Mouse (Mus musculus) lung, postnatal 0 days (tissue): Measurements from ENCODE around the gene P3h3. TPM values are rescaled to one million over a fixed set of nuclear protein-coding genes. Genes with fewer than 3 reads are reported as not detected.

Experiments
- ATAC-seq: fragments of 200-750 bp; cut with Nextera tagmentation; 2 replicates; pipeline ENCODE4 v1.8.0; 2017; ENCODE audit warnings: moderate library complexity
- DNase-seq: peaks from one replicate; pipeline ENCODE4 v3.0.0-alpha.2; 2016; ENCODE audit warnings: low spot score
- H3K27ac ChIP-seq: fragments of 300-500 bp; sonication (generic); 2 replicates; pipeline ENCODE4 v1.5.1; 2014; ENCODE audit warnings: antibody characterized with exemption, mild to moderate bottlenecking, low read length, mixed read lengths
- H3K27me3 ChIP-seq: fragments of 300-500 bp; sonication (generic); replicated peaks from 2 replicates; pipeline ENCODE4 v1.6.1; 2014; ENCODE audit warnings: low read length, mixed read lengths; ENCODE audit not compliant: insufficient read depth
- H3K36me3 ChIP-seq: fragments of 300-500 bp; sonication (generic); 2 replicates; pipeline ENCODE4 v1.6.1; 2014; ENCODE audit warnings: low read length, mixed read lengths; ENCODE audit not compliant: insufficient read depth
- H3K4me1 ChIP-seq: fragments of 300-500 bp; sonication (generic); 2 replicates; pipeline ENCODE4 v1.6.1; 2014; ENCODE audit warnings: antibody characterized with exemption, low read depth, low read length, mixed read lengths; ENCODE audit not compliant: insufficient read depth
- H3K4me2 ChIP-seq: fragments of 300-500 bp; sonication (generic); replicated peaks from 2 replicates; pipeline ENCODE4 v1.6.1; 2014; ENCODE audit warnings: low read depth, mild to moderate bottlenecking, low read length, moderate library complexity, mixed read lengths
- H3K4me3 ChIP-seq: fragments of 300-500 bp; sonication (generic); 2 replicates; pipeline ENCODE4 v1.5.1; 2014; ENCODE audit warnings: low read depth, low read length
- H3K9ac ChIP-seq: fragments of 300-500 bp; sonication (generic); replicated peaks from 2 replicates; pipeline ENCODE4 v1.6.1; 2014; ENCODE audit warnings: low read depth, mild to moderate bottlenecking
- H3K9me3 ChIP-seq: fragments of 300-500 bp; sonication (generic); 2 replicates; pipeline ENCODE4 v1.6.1; 2016; ENCODE audit warnings: low read length, mixed read lengths
- CTCF ChIP-seq: IDR thresholded peaks from 2 replicates; pipeline ENCODE4 v1.5.1; 2016; ENCODE audit warnings: antibody characterized with exemption, mild to moderate bottlenecking
- EP300 ChIP-seq: IDR thresholded peaks from 2 replicates; pipeline ENCODE4 v1.6.1; 2016; ENCODE audit warnings: antibody characterized with exemption, mild to moderate bottlenecking, control low read depth
- WGBS: fragments of 180-500 bp; shearing (Covaris S2); extraction: QIAGEN DNeasy Blood & Tissue Kit; methylation state at CpG from one replicate; pipeline ENCODE4 v1.1.7; 2014; 5-methylcytosine and 5-hydroxymethylcytosine counted together
- polyA plus RNA-seq: library from polyadenylated mRNA; unstranded; fragments of >200 nt; fragmentation: Nextera tagmentation; extraction: Ambion mirVana; gene quantifications from 2 replicates; pipeline ENCODE4 v1.2.1, GENCODE M21; 2015

The P3h3 gene
- polyA plus RNA-seq, 1 experiment from 2014 or later: 8.4 TPM

DNA sequence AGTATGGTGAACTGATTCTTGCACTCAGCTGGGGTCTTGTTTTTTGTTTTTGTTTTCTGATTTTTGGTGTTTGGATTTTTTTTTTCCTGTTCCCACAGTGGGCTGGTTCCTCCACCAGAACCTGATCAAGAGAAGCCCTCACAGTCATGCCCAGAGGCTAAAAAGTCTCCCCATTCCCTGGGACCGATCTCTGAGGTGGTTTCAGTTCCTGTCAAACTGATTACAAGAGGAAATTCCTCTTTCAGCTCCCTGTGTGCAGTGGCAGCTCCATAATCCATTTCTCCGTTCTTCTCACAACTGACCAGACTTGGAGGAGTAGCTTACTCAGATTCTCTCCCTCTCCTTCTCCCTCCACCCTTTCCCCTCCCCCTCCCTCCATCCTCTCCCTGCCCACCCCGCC lies 16.8 kb upstream of the P3h3 start:
- Histone ChIP-seq H3K4me1 (no peaks in the 10 kb centered on the region), H3K9ac (no peak overlapping the region), H3K4me2 (no peak overlapping the region), H3K27ac (no peak overlapping the region), H3K36me3 (no peaks in the 10 kb centered on the region), H3K4me3 (no peak overlapping the region), H3K27me3 (no peaks in the 10 kb centered on the region), H3K9me3 (no peaks in the 10 kb centered on the region)
- 0 out of 2 replicates have a peak, but pooled peaks have one; percentile 15 for TF ChIP-seq CTCF
- TF ChIP-seq EP300: no peak
- ATAC-seq: no peak
- 28% methylated on average over 2 of the region's 3 CpGs for WGBS
- DNase-seq: no peak

GRCm38 (mm10) chr6:124866560-124866959 lies 9.0 kb upstream of the P3h3 start:
- Histone ChIP-seq H3K4me1 (0 out of 2 replicates have a peak, but pooled peaks cover 3% of the 10 kb centered on the region), H3K27me3 (peaks cover 12% of the 10 kb centered on the region; the same call in 1 of the 2 replicates), H3K9me3 (no peaks in the 10 kb centered on the region), H3K4me2 (no peak overlapping the region), H3K27ac (no peak overlapping the region), H3K9ac (no peak overlapping the region), H3K4me3 (no peak overlapping the region), H3K36me3 (no peaks in the 10 kb centered on the region)
- 48% methylated on average over 6 of the region's 7 CpGs for WGBS
- TF ChIP-seq EP300: no peak
- no peak for DNase-seq
- no peak for ATAC-seq

GRCm38 (mm10) chr6:124865766-124866362 lies 8.3 kb upstream of the P3h3 start:
- 43% methylated on average over 17 of the region's 18 CpGs for WGBS
- no peak for DNase-seq
- TF ChIP-seq EP300 (no peak), CTCF (no peak)
- no peak overlapping the region for H3K27ac ChIP-seq
- H3K9ac ChIP-seq: no peak overlapping the region
- no peaks in the 10 kb centered on the region for H3K36me3 ChIP-seq
- 0 out of 2 replicates have a peak, but pooled peaks cover 3% of the 10 kb centered on the region for H3K4me1 ChIP-seq
- H3K4me3 ChIP-seq: no peak overlapping the region
- ATAC-seq: no peak
- no peaks in the 10 kb centered on the region for H3K9me3 ChIP-seq
- no peak overlapping the region for H3K4me2 ChIP-seq
- peaks cover 12% of the 10 kb centered on the region; the same call in 1 of the 2 replicates for H3K27me3 ChIP-seq

DNA sequence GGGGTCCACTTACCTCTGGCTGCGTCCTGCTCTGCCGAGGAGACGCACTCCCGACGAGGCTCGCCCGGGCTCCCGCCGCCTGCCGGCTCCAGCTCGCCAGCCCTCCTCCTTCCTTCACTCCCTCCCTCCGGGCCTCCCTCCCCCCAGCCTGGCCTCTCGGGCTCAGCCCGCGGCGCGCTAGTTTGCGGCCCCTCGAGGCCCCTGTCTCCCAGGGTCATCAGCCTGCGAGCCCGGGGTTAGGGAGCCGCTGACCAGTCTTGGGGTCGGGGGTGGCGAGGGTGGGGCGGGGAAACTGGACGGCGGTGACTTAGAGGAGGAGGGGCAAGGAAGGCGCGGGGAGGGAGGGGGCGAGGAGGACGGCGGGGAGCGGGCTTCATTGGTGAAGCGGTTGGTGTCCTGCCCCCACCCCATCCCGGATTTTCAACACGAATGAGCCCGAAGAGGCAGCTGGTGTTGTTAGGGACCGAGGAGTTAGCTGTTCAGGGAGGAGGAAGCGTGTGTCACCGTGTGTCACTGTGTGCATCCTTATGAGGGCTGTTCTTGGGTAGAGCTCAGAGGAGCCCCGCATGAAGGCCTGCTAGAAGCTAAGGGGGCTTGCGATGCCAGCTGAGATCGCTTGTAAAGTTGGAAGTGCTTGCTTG lies 6.2 kb upstream of the P3h3 start, which contains the start of gene Gpr162:
Gene Gpr162 (minus strand): TSS at position 326 of the 641 bp plus-strand sequence.
- DNase-seq: peak; percentile 75
- Histone ChIP-seq H3K4me1 (0 out of 2 replicates have a peak, but pooled peaks cover 3% of the 10 kb centered on the region), H3K9me3 (no peaks in the 10 kb centered on the region), H3K27me3 (peaks cover 16% of the 10 kb centered on the region), H3K36me3 (no peaks in the 10 kb centered on the region), H3K9ac (0 out of 2 replicates have a peak within 1 kb of the TSS, but pooled peaks have one; percentile 5), H3K4me3 (peak within 1 kb of the TSS; percentile 48), H3K27ac (no peak within 1 kb of the TSS), H3K4me2 (peak within 1 kb of the TSS; percentile 91)
- WGBS: 3% methylated on average over 34 of the region's 43 CpGs
- TF ChIP-seq CTCF: peak; percentile 30
- no peak for TF ChIP-seq EP300
- ATAC-seq: peak; percentile 76

- H3K4me2 ChIP-seq: peak overlapping the region; percentile 91
- WGBS: 0% methylated on average over 8 of the region's 16 CpGs
- H3K36me3 ChIP-seq: no peaks in the 10 kb centered on the region
- no peak overlapping the region for H3K9ac ChIP-seq
- TF ChIP-seq EP300: no peak
- no peak for TF ChIP-seq CTCF
- ATAC-seq (no peak), DNase-seq (no peak)
- peaks cover 20% of the 10 kb centered on the region for H3K27me3 ChIP-seq
- no peak overlapping the region for H3K27ac ChIP-seq
- H3K4me3 ChIP-seq: peak overlapping the region; percentile 48
- 0 out of 2 replicates have a peak, but pooled peaks cover 3% of the 10 kb centered on the region for H3K4me1 ChIP-seq
- no peaks in the 10 kb centered on the region for H3K9me3 ChIP-seq
These were observed 5.6 kb upstream of the P3h3 start for GRCm38 (mm10) chr6:124863125-124863657.

DNA sequence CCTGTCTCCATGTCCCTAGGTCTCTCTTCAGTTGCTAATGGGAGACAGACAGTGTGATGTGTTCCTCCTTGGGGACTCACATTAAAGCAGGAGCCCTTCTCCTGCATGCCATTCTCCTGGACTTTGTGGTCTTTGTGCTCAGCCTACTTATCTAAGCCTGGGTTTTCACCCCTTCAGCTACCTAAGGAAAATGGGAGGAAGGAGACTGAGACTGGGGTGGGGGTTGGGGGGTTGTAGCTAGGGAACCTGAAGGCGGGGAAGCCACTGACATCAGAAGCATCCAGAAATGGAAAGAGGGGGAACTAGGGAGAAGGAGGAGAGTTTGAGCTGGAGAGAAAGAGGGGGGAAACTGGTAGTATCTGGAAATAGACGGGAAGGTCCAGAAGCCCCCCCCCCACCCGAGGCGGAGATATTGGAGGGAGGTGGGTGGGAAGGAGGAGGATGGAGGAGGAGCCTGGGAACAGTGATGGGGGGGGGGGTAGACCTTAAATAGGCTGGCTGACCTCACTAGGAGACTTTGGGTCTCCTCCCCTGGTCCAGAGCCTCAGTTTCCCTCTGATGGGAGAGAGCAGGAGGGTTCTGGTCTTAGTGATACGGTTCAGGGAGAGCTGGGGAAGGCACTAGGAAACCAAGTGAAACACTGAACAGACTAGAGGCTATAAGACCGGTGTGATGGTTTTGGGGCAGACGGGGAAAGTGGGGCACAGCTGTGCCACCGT lies 5.0 kb upstream of the P3h3 start:
- Histone ChIP-seq H3K9ac (no peak overlapping the region), H3K4me3 (no peak overlapping the region), H3K4me2 (no peak overlapping the region), H3K36me3 (no peaks in the 10 kb centered on the region), H3K27me3 (peaks cover 22% of the 10 kb centered on the region), H3K4me1 (0 out of 2 replicates have a peak, but pooled peaks cover 3% of the 10 kb centered on the region), H3K27ac (no peak overlapping the region), H3K9me3 (no peaks in the 10 kb centered on the region)
- TF ChIP-seq EP300 (no peak), CTCF (no peak)
- no peak for ATAC-seq
- WGBS: 12% methylated on average over 7 of the region's 8 CpGs
- DNase-seq: no peak
